Mouse (Mus musculus) heart, embryonic 15.5 days (tissue): ENCODE measurements around the gene Surf4. TPM values are rescaled to one million over a fixed set of nuclear protein-coding genes. Genes with fewer than 3 reads are reported as not detected.
"Not testable (repeated sequence)": the region's sequence is repeated elsewhere in the genome, so short reads cannot be mapped to it uniquely, and the experiment has no call there.

Experiments
- ATAC-seq: fragments of 200-750 bp; cut with Nextera tagmentation; replicated peaks from 2 replicates; pipeline ENCODE4 v1.8.0; 2017; ENCODE audit warnings: low read depth, moderate TSS enrichment; ENCODE audit not compliant: insufficient number of reproducible peaks, insufficient read depth, low FRiP score
- H3K27ac ChIP-seq: fragments of 300-500 bp; sonication (generic); 2 replicates; pipeline ENCODE4 v1.5.1; 2015; ENCODE audit warnings: mild to moderate bottlenecking, inconsistent platforms
- H3K27me3 ChIP-seq: fragments of 300-500 bp; sonication (generic); 2 replicates; pipeline ENCODE4 v1.6.1; 2015; ENCODE audit warnings: inconsistent platforms
- H3K36me3 ChIP-seq: fragments of 300-500 bp; sonication (generic); 2 replicates; pipeline ENCODE4 v1.6.1; 2015; ENCODE audit warnings: mild to moderate bottlenecking, inconsistent platforms
- H3K4me1 ChIP-seq: fragments of 300-500 bp; sonication (generic); replicated peaks from 2 replicates; pipeline ENCODE4 v1.6.1; 2015; ENCODE audit warnings: inconsistent platforms
- H3K4me2 ChIP-seq: fragments of 300-500 bp; sonication (generic); 2 replicates; pipeline ENCODE4 v1.6.1; 2015; ENCODE audit warnings: inconsistent platforms, mild to moderate bottlenecking, moderate library complexity
- H3K4me3 ChIP-seq: fragments of 300-500 bp; sonication (generic); 2 replicates; pipeline ENCODE4 v1.5.1; 2015; ENCODE audit warnings: mild to moderate bottlenecking, inconsistent platforms
- H3K9ac ChIP-seq: fragments of 300-500 bp; sonication (generic); 2 replicates; pipeline ENCODE4 v1.6.1; 2015; ENCODE audit warnings: mild to moderate bottlenecking, inconsistent platforms
- H3K9me3 ChIP-seq: fragments of 300-500 bp; sonication (generic); replicated peaks from 2 replicates; pipeline ENCODE4 v1.6.1; 2016; ENCODE audit warnings: inconsistent platforms
- WGBS: fragments of 180-500 bp; shearing (Covaris S2); methylation state at CpG from one replicate; pipeline ENCODE4 v1.1.7; 2015; ENCODE audit warnings: mixed read lengths; 5-methylcytosine and 5-hydroxymethylcytosine counted together
- polyA plus RNA-seq: library from polyadenylated mRNA; unstranded; fragments of >200 nt; fragmentation: Nextera tagmentation; extraction: Ambion mirVana; gene quantifications from 2 replicates; pipeline ENCODE4 v1.2.1, GENCODE M21; 2015

The Surf4 gene
- polyA plus RNA-seq, 1 experiment from 2014 or later = 157 TPM

GRCm38 (mm10) chr2:26900731-26901130 lies 33.0 kb downstream of the Surf4 start:
- Histone ChIP-seq H3K36me3 (peaks cover 43% of the 10 kb centered on the region), H3K9ac (no peak overlapping the region), H3K27me3 (no peaks in the 10 kb centered on the region), H3K4me2 (no peak overlapping the region), H3K27ac (no peak overlapping the region), H3K4me1 (peaks cover 24% of the 10 kb centered on the region), H3K9me3 (no peaks in the 10 kb centered on the region), H3K4me3 (no peak overlapping the region)
- WGBS = 42% methylated on average over 1 of the region's 1 CpGs
- ATAC-seq = no peak

DNA sequence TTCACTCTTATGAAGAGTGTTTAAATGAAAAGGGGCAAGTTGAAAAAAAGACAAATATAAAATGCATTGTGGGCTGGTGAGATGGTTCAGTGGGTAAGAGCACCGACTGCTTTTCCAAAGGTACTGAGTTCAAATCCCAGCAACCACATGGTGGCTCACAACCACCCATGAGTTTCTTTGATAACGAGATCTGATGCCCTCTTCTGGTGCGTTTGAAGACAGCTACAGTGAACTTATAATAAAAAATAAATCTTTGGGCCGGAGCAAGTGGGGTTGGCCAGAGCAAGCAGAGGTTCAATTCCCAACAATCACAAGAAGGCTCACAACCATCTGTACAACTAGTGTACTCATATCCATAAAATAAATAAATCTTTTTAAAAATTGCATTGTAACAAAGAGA lies 37.8 kb downstream of the Surf4 start:
- no peaks in the 10 kb centered on the region for H3K27me3 ChIP-seq
- no peak overlapping the region for H3K27ac ChIP-seq
- H3K9ac ChIP-seq = no peak overlapping the region
- no peak overlapping the region for H3K4me2 ChIP-seq
- ATAC-seq = no peak
- 93% methylated on average over 4 of the region's 4 CpGs for WGBS
- peaks cover 82% of the 10 kb centered on the region for H3K36me3 ChIP-seq
- no peaks in the 10 kb centered on the region for H3K4me1 ChIP-seq
- H3K9me3 ChIP-seq = no peaks in the 10 kb centered on the region
- H3K4me3 ChIP-seq = no peak overlapping the region

- not testable (repeated sequence) for H3K9me3 ChIP-seq, H3K27ac ChIP-seq, H3K27me3 ChIP-seq, ATAC-seq, H3K4me1 ChIP-seq, H3K4me3 ChIP-seq, H3K9ac ChIP-seq, H3K4me2 ChIP-seq
- 86% methylated on average over 4 of the region's 4 CpGs for WGBS
- peaks cover 21% of the 10 kb centered on the region for H3K36me3 ChIP-seq
Measured at GRCm38 (mm10) chr2:26886170-26886569, 47.6 kb downstream of the Surf4 start.

- H3K36me3 ChIP-seq = peaks cover 16% of the 10 kb centered on the region
- not testable (repeated sequence) for H3K4me2 ChIP-seq, H3K4me3 ChIP-seq, H3K9me3 ChIP-seq, ATAC-seq, H3K27me3 ChIP-seq, H3K9ac ChIP-seq, H3K4me1 ChIP-seq, H3K27ac ChIP-seq
- 94% methylated on average over 2 of the region's 2 CpGs for WGBS
Measured at GRCm38 (mm10) chr2:26885541-26885940, 48.2 kb downstream of the Surf4 start.

GRCm38 (mm10) chr2:26878571-26878970 lies 55.2 kb downstream of the Surf4 start:
- Histone ChIP-seq H3K27ac (no peak overlapping the region), H3K4me1 (no peaks in the 10 kb centered on the region), H3K9me3 (no peaks in the 10 kb centered on the region), H3K36me3 (no peaks in the 10 kb centered on the region), H3K27me3 (no peaks in the 10 kb centered on the region), H3K4me2 (no peak overlapping the region), H3K9ac (no peak overlapping the region), H3K4me3 (no peak overlapping the region)
- ATAC-seq = no peak

DNA sequence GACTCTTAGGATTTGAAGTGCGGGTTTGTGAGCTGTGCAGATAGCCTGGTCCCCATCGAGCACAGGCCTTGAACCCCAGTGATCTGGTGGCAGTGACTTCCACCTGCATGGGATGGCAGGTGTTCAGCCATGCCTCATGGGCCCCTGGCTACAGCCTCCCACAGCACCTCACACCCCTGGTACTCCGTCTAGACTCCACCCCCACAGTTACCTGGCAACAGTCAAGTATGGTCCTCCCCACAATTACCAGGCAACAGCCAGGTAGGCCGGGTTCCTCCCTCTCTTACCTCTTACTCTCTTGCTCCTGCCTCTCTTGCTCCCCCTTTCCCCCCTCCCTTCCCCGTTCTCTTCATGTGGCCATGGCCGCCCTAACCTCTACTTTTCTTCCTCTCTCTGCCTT lies 63.1 kb downstream of the Surf4 start:
- Histone ChIP-seq H3K9ac (no peak overlapping the region), H3K27ac (no peak overlapping the region), H3K4me3 (no peak overlapping the region), H3K9me3 (no peaks in the 10 kb centered on the region), H3K36me3 (no peaks in the 10 kb centered on the region), H3K4me1 (no peaks in the 10 kb centered on the region), H3K27me3 (peaks cover 14% of the 10 kb centered on the region; the same call in 1 of the 2 replicates), H3K4me2 (no peak overlapping the region)
- ATAC-seq = no peak
- WGBS = 56% methylated on average over 6 of the region's 6 CpGs

Other genes starting within 250 kb of the Surf4 start
- gene Abo, start 68.9 kb downstream of the Surf4 start, polyA plus RNA-seq = not detected in 2 replicates
- 13.5 and 15.9 TPM in 2 replicates for gene Surf6, start 31.0 kb downstream of the Surf4 start, polyA plus RNA-seq
- gene Med22, start 23.3 kb downstream of the Surf4 start, polyA plus RNA-seq = 35.2 and 43.8 TPM in 2 replicates
- 314 and 345 TPM in 2 replicates for gene Rpl7a, start 23.2 kb downstream of the Surf4 start, polyA plus RNA-seq
- 28.9 and 31.6 TPM in 2 replicates for gene Surf2, start 17.6 kb downstream of the Surf4 start, polyA plus RNA-seq
- 44.6 and 45.3 TPM in 2 replicates for gene Surf1, start 17.4 kb downstream of the Surf4 start, polyA plus RNA-seq
- gene Stkld1, start 119 bp upstream of the Surf4 start, polyA plus RNA-seq = 0.10 and 0.11 TPM in 2 replicates
- gene Rexo4, start 30.5 kb upstream of the Surf4 start, polyA plus RNA-seq = 23.6 and 29.7 TPM in 2 replicates
- not detected in 2 replicates for gene Adamts13, start 39.5 kb upstream of the Surf4 start, polyA plus RNA-seq
- gene Cacfd1, start 76.0 kb upstream of the Surf4 start, polyA plus RNA-seq = 35.4 and 48.3 TPM in 2 replicates
- gene Slc2a6, start 94.1 kb upstream of the Surf4 start, polyA plus RNA-seq = 0.26 and 0.57 TPM in 2 replicates
- 0.18 and 0.42 TPM in 2 replicates for gene Mymk, start 138.3 kb upstream of the Surf4 start, polyA plus RNA-seq
- gene Adamtsl2, start 145.5 kb upstream of the Surf4 start, polyA plus RNA-seq = 12.3 and 13.8 TPM in 2 replicates
- gene Fam163b, start 208.6 kb upstream of the Surf4 start, polyA plus RNA-seq = 0.39 and 0.67 TPM in 2 replicates
- 0.60 and 6.5 TPM in 2 replicates for gene Dbh, start 231.3 kb upstream of the Surf4 start, polyA plus RNA-seq